Mouse (Mus musculus) urinary bladder, postnatal 0 days (tissue): ENCODE data around the gene Slc25a30. TPM values are rescaled to one million over a fixed set of nuclear protein-coding genes. Genes with fewer than 3 reads are reported as not detected.

ENCODE experiments used
- polyA plus RNA-seq: library from polyadenylated mRNA; unstranded; fragments of >200 nt; fragmentation: Nextera tagmentation; extraction: Ambion mirVana; gene quantifications from 2 replicates; pipeline ENCODE4 v1.2.1, GENCODE M21; 2015

The Slc25a30 gene
- polyA plus RNA-seq = 2.4 and 2.6 TPM in 2 replicates

GRCm38 (mm10) chr14:75786868-75787793 lies at the start of gene Slc25a30:
Gene Slc25a30, minus strand, starts transcription at chr14:75787037.

GRCm38 (mm10) chr14:75753991-75754817 lies 32.6 kb downstream of the Slc25a30 start, which contains the start of gene Cog3:
Gene Cog3, minus strand, starts transcription at chr14:75754517.

Other genes with a start within 250 kb of the Slc25a30 start
- gene Spert, start 193.9 kb downstream of the Slc25a30 start, polyA plus RNA-seq = not detected in 2 replicates
- gene Erich6b, start 144.8 kb downstream of the Slc25a30 start, polyA plus RNA-seq = not detected in 2 replicates
- gene Cog3, start 32.5 kb downstream of the Slc25a30 start, polyA plus RNA-seq = 10.3 and 10.4 TPM in 2 replicates
- gene Tpt1, start 58.1 kb upstream of the Slc25a30 start, polyA plus RNA-seq = 1,168 and 1,216 TPM in 2 replicates
- 0.07 and 0.16 TPM in 2 replicates for gene Kctd4, start 168.0 kb upstream of the Slc25a30 start, polyA plus RNA-seq
- gene Gtf2f2, start 223.8 kb upstream of the Slc25a30 start, polyA plus RNA-seq = 27.1 and 28.9 TPM in 2 replicates